Mouse (Mus musculus) layer of hippocampus, postnatal 36 days (tissue): ENCODE data around the gene Mpdz. TPM values are rescaled to one million over a fixed set of nuclear protein-coding genes. Genes with fewer than 3 reads are reported as not detected.

Experiments used
- DNase-seq, 2 experiments: peaks; one replicate each; pipeline ENCODE4 v3.0.0; 2022
- total RNA-seq, 2 experiments: library from RNA; stranded (reverse); gene quantifications; 2 replicates each; pipeline ENCODE4 v1.2.3; 2021

Mpdz gene
- total RNA-seq, 2 experiments from 2014 or later, result 70.8 to 90.4 TPM

- no peak for DNase-seq
Observed at GRCm38 (mm10) chr4:81279451-81279850, 163.2 kb downstream of the Mpdz start.

GRCm38 (mm10) chr4:81275957-81276715 lies 166.5 kb downstream of the Mpdz start:
- DNase-seq, result no peak

GRCm38 (mm10) chr4:81273067-81273466 lies 169.5 kb downstream of the Mpdz start:
- no peak for DNase-seq

- no peak for DNase-seq
Observed at GRCm38 (mm10) chr4:81252859-81253780, 189.5 kb downstream of the Mpdz start.

GRCm38 (mm10) chr4:81252334-81252733 lies 190.3 kb downstream of the Mpdz start:
- DNase-seq, result no peak

GRCm38 (mm10) chr4:81251934-81252333 lies 190.7 kb downstream of the Mpdz start:
- peak; percentile 31 to 43 for DNase-seq

- DNase-seq, result no peak
Observed at GRCm38 (mm10) chr4:81249245-81249644, 193.4 kb downstream of the Mpdz start.

- DNase-seq, result no peak
Observed at GRCm38 (mm10) chr4:81236227-81236626, 206.4 kb downstream of the Mpdz start.
